Mouse (Mus musculus): ENCODE measurements around the gene Slc5a1.

The Slc5a1 gene

GRCm38 (mm10) chr5:33193567-33193966 is 89.5 kb downstream of the Slc5a1 start:
- peak; percentile 33 for DNase-seq (ENCODE audit: low read depth)

DNA sequence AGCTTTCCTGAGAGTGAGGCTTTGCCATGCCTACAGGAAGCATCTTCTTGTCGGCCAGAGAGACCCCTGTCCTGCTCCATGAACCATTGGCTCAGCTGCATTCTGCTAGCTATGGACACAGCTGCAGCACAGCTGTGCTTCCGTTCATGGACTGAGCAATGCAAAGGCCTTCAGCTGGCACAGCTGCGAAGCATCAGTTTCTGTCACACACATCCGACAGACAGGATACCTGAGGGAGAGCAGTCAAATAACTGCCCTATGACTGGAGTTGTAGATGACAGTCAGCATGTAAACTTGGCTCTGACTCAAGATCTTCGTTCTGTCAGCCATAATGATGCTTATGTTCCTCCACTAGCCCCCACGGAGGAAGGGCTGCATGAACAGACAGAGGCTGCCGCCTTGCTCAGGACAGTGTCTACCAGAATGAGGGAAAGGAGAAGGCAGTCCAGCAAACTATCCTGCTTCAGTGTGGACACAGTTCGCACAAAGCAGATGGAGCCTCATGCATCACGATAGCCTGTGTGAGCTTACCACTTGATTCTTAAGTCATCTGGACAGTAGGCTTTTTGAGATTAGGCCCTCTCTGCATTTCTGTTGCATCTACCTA is 91.3 kb downstream of the Slc5a1 start:
- no peak for DNase-seq (ENCODE audit: low read depth)

DNA sequence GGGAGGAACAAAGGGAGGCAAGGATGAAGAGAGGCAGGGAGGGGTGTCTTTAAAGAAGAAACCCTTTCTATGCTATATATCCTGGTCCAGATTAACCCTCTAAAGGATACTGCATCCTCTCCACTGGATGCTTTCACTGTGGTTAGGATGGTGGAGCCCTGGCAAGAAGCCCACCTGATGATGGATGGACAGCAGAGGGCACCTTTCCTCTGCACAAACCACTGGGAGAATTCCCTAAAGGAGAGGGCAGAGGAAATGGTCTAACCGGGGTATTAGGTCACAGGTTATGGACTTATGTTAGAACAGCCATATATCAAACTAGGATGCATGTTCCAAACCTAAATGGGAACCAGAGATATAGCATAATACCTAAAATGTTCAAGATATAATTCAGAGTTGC is 96.1 kb downstream of the Slc5a1 start:
- DNase-seq (ENCODE audit: low read depth): no peak

DNA sequence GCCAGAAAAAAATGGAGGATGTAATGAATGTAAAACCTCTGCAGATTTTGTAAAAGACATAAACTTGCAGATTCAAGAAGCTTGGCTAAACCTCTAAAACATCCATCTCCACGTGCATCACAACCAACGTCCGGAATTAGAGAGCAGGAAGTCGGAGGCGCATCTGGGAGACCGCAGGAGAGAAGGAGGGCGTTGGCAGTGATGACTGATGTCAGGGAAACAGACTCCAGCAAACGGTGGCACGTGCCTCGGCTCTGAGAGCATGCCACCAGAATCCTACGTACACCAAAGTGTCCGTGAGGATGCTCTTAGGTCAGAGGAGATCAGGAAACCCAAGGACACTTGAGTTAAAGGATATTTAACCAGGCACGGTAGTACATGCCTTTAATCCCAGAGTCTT is 97.7 kb downstream of the Slc5a1 start:
- no peak for DNase-seq (ENCODE audit: low read depth)

- DNase-seq (ENCODE audit: low read depth): no peak
These were observed 98.6 kb downstream of the Slc5a1 start for GRCm38 (mm10) chr5:33202516-33203170.

GRCm38 (mm10) chr5:33203171-33203565 is 99.1 kb downstream of the Slc5a1 start:
- no peak for DNase-seq (ENCODE audit: low read depth)

DNA sequence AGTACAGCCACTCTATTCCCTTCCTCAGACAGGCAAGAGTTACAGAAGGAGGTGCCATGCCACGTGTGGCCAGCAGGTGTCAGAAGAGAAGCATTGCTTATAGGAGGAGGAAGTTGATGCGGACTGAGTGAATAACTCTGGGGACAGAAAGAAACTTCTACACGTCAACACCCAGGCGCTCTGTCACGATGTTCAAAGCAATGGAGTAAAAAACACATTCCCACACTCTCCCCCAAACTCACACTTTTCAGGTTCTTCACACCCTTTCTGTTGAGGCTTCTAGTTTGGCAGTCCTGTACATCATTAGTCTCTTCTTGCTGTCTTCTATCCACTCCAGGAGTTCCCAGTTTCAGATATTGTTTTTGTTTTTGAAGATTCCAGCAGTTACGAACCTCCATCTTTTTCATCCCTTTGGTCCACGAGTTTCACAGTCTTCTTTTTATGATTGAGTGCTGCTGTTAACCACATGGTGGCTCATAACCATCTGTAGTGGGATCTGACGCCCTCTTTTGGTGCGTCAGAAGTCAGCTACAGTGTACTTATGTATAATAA is 99.7 kb downstream of the Slc5a1 start:
- peak; percentile 86 for DNase-seq (ENCODE audit: low read depth)

DNA sequence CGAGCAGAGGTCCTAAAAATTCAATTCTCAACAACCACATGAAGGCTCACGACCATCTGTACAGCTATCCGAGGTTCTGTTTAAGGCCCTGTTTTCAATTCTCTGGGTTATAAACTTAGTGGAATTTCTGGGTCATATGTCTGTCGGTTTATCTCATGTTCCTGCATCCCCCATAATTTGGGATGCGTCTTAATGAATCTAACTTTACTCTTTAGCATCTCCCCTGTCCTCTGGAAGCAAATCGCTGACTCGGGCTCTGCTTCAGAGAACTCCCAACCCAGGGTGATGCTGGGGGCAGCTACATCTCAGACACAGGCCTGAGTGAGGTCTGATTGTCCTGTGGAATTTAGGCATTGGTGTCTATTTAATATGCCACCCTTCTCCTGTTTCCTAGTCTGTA is 100.3 kb downstream of the Slc5a1 start:
- DNase-seq (ENCODE audit: low read depth): no peak

DNA sequence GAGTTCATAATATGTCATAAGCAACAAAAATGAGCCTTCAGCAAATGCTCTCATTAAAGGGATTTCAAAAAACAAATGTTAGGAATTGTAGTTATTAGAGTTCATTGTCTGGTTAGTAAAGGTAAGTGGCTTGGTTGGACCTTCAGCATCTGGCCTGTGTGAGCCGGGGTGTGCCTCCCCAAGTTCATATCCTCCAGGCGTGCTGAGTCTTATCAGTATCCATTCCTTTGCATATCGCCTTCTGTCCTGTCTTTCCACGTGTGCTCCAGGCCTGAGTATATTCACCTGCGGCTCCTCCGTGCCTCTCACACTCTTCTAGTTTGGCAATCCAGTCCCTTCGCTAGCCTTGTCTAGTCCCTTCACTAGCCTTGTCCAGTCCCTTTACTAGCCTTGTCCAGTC is 102.3 kb downstream of the Slc5a1 start:
- DNase-seq (ENCODE audit: low read depth): no peak

- DNase-seq (ENCODE audit: low read depth): no peak
These were observed 103.1 kb downstream of the Slc5a1 start for GRCm38 (mm10) chr5:33207136-33207535.

DNA sequence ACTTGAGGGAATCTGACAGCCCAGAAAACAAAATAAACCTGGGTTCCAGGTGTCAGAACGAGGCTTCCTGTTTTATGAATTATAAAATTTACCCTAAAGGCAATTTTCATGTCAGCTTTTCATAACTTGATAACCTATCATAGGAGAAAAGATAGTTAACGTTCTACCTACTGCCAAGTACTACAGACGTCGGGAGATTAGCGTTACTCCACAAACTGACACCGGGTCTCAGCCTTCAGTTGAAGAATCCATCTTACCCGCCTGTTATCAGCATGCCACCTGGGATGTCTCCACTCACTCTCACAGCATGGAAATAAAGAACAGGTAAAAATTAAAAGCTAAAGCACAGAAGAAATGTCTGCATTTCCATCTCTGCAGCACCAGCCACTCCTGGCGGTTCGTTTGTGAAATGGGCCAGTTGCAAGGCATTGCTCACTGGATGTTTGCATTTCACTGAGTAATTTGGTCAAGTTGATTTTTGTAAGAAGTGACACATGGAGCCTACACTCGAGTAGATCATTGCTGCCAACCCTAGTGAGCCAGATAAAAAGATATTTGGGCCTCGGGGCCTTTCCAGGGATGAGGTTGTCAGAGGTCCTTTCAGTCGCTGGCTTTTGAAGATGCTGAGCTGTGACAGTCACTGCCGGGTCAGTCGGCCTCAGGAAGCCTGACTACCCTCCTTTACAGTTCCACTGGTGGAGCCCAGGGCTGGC is 104.7 kb downstream of the Slc5a1 start:
- DNase-seq (ENCODE audit: low read depth): no peak

GRCm38 (mm10) chr5:33210515-33210914 is 106.5 kb downstream of the Slc5a1 start:
- DNase-seq (ENCODE audit: low read depth): no peak

DNA sequence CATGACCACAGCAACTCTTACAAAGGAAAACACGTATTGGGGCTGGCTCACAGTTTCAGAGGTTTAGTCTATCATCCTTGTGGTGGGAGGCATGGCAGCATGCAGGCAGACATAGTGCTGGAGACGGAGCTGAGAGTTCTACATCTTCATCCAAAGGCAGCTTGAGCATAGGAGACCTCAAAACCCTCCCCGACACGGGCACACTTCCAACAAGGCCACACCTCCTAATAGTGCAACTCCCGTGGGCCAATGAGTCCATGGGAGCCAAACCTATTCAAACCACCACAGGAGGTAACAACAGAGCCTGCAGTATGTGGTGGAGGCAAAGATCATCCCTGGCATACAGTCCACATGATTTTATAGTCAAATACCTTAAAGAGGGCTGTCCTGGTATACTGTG is 107.2 kb downstream of the Slc5a1 start:
- DNase-seq (ENCODE audit: low read depth): no peak
